Mouse (Mus musculus) thymus, adult 2 months (tissue): ENCODE data around the gene Dgcr2.

Source experiments
- CTCF ChIP-seq: fragments of 200-500 bp; IDR thresholded peaks from 2 replicates; pipeline ENCODE4 v1.5.1; 2012; ENCODE audit warnings: mild to moderate bottlenecking, control low read depth, low read length, moderate library complexity, borderline replicate concordance; ENCODE audit not compliant: control insufficient read depth, poor library complexity, insufficient read depth; ENCODE audit errors: extremely low read depth
- POLR2A ChIP-seq: fragments of 200-500 bp; IDR thresholded peaks from 2 replicates; pipeline ENCODE4 v1.6.1; 2012; ENCODE audit warnings: mild to moderate bottlenecking, low read length, control low read depth, moderate library complexity; ENCODE audit not compliant: control insufficient read depth, poor library complexity, insufficient read depth; ENCODE audit errors: extremely low read depth

DNA sequence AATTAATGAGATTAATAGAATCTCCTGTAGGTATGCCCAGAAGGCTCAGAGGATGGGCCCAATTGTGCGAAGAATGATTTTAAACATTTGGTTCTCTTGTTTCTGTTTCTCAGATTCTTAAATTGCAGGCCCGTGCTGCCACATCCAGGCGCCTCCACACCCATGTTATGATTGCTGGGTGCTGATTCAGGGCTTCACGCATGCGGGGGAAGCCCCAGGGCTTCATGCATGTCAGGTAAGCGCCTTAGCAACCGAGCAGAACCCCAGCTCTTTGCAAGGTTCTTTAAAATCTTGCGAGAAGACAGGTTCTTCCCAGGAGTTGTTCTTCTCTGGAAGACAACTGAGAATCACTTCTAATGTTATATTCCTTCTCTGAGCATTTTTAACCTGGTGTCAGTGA, 45.1 kb upstream of the Dgcr2 start:
- no peak for TF ChIP-seq CTCF
- no peak for TF ChIP-seq POLR2A
